Mouse (Mus musculus) bone marrow, adult 2 months (tissue): Measurements from ENCODE around the gene Aurkb.

Experiments used
- CTCF ChIP-seq: fragments of 200-500 bp; IDR thresholded peaks from 2 replicates; pipeline ENCODE4 v1.5.1; 2011; ENCODE audit warnings: low read length, control low read depth; ENCODE audit not compliant: control insufficient read depth, insufficient read depth
- POLR2A ChIP-seq: fragments of 200-500 bp; IDR thresholded peaks from 2 replicates; pipeline ENCODE4 v1.6.1; 2011; ENCODE audit warnings: low read depth, mild to moderate bottlenecking, control low read depth, low read length, borderline replicate concordance; ENCODE audit not compliant: control insufficient read depth

- TF ChIP-seq CTCF (no peak), POLR2A (no peak)
These were observed 41.9 kb upstream of the Aurkb start for GRCm38 (mm10) chr11:69003592-69003991.
